Mouse (Mus musculus) ovary, postnatal 36 days (tissue): ENCODE data around the gene Rell1.

Experiments used
- DNase-seq: peaks from one replicate; pipeline ENCODE4 v3.0.0; 2022; ENCODE audit warnings: low spot score, mixed read lengths

Gene Rell1

DNA sequence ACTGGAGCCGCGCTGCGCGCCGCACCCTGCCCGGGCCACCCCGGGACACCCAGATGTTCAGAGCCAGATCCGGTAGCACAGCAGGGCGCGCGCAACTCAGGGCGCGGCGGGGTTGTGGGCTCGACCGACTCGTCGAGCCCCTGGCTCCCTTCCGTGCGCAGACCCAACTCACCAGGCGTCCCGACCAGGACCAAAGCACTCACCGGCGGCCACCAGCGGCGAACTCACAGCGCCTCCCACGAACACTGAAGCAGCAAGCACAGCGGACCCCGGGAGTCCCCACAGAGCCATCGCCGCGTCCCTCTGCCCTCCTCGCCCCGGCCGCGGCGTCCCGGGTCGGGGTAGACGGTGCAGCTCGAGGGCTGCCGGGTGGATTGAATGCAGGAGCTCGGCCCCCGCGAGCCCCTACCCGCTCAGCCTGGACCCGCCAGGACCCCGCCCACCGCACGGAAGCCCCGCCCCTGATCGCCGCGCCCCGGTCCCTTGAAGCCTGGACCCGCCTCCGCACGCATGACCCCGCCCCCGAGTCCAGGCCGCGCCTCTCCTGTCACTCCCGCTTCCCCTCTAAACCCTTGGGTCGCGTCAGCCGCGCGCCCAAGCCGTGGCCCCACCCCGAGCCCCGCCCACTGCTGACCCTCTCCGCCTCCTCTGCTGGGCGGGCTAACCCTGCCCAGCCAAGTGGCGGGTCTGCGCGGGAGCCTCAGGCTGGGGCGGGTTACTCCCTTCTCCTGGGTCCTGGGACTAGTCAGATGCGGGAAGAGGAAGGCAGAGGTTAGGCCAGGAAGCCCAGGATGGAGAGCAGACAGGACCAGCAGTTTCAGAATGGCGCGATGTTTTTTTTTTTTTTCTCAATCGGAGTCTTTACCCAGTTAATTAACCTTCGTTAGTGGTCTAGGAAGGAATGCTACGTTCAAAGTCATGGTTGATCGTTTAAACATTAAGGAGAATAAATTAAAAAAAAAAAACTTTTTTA, at the start of gene Rell1:
Gene Rell1, minus strand, starts transcription at position 455 of the 973 bp plus-strand sequence.
- DNase-seq: peak; percentile 100

DNA sequence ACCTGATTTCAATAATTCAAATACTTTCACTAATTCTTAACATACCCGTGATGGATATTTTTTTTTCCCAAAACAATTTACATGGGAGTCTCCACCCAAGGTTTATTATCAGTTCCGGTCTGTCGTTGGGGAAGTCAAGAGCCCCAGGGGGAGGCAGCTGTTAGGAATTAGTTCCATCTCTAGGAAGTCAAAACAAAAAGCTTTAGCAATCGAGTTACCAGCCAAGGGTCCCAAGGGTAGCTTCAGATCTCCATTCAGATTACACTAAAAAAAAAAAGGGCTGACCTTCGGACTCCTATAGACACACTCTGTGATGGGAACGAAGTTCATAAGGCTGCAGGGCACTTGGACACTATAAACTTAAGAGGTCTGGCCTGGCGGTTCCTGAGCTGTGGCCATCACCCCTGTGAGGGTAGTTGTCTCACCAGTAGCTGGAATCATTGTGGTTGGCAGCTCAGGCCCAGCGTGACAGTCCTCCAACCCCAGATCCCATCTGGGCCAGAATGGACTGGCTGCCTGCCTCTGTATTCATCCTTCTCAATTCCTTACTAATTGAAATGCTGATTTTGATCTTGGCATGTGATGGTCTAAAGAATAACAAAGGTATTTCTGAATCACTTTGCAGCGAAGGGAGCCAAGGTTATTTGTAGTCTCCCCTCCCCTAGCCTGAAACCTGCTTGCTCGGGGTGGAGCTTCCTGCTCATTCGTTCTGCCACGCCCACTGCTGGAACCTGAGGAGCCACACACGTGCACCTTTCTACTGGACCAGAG, 44.1 kb upstream of the Rell1 start:
- DNase-seq: no peak

DNA sequence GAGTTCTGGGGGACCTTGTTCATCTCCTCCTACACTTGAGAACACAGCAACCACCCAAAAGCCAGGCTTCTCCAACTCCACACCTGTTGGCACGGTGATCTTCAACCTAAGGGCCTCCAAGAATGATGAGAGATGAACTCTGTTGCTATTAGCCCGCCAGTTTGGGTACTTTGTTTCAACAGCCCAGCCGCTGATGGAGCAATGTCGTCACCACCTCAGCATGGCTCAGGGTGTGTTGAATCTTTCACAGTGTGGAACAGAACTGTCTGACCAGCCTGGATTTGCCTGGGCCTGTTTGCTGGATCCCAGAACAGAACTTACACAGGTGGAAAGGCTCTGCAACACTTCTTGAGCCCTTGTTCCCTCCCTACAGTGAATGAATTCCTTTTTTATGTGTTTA, 37.9 kb upstream of the Rell1 start:
- no peak for DNase-seq

DNA sequence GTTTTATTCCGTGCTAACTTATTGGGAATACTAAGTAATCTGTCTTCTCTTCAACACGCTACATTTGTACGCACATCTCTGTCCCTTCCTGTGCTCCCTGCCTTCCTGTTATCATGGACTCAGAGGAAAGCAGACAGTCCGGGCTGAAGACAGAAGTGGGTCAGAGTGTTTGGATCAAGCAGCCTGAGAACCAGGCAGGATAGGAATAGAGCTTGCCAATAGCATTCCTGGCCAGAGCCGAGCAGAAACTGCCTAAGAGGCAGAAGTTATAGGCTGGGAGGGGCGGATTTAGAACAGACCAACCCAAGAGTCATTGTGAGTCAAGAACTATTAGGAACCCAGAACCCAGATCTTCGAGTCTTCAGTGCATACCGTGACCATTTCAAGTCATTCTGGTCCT, 34.6 kb upstream of the Rell1 start:
- no peak for DNase-seq

DNA sequence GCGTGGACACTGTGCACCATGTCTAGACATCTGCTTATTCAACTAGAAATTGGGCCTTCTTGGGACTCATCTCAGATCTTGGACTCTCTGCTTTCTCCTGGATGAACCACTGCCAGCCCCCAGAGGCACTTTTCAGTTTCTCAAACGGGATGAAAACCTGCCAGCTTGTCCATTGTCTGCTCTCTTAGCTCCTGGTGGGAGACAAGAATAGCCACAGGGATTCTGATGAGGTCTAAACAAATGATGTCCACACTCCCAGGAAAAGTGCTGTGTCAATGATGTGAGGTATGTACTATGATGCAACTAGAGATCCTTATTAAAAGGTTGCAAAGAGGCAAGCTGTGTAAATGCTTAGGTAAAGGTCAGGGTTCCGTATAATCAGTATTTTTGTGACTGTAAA, 25.2 kb upstream of the Rell1 start:
- DNase-seq: no peak

DNA sequence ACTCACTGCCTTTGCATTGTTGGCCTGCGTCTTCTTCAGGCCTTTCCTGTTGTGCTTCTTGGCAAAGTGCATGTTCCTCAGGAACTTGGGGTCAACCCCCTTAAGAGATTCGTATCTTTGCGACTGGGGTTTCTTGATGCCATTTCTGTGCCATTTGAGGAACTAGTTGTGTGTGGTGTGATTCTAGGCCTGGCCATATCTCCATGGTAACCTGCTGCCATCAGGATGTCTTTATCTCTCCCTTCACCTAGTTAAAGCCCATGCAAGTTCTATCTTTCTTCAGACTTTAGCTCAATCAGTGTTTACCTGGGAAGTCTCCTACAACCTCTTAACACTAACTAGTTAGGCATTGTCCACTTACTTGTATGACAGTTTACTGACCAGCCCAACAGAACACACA, 22.0 kb upstream of the Rell1 start:
- no peak for DNase-seq

DNA sequence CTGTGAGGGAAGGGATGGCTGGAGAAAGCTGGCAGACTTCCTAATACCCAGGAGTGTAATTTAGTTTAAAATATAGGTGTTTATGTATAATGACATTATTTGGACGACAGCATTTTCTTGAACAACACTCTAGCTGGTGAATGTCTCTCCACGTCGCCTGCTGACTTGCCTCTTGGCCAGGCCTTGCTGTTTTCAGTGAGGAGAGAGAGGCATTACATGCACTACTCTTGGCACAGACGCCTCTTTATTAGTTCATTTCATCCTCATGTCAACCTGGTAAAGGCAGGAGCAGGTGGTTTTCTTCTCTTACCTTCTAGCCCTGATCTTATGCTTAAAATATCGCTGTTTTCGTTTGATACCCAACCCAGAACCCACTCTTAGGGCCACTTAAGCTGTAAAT, 17.6 kb upstream of the Rell1 start:
- DNase-seq: no peak

DNA sequence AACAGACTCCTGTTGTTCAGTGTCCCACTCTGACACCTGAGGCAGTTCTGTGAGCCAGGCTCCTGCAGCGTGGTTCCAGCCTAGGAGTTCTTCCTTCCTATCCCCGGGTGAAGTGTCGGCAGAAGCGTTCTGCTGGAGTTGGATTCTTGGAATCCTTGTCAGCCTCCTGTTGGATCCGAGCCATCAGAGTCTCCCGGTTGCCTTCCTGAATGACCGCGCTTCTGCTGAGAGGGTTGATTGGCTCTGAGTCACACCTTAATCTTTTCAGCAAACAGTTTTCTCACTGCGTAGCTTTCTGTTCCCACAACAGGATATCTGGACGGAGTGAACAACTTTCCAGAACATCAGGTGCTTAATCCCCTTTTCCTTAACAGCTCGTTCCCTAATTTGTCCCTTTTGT, 13.6 kb upstream of the Rell1 start:
- no peak for DNase-seq

DNA sequence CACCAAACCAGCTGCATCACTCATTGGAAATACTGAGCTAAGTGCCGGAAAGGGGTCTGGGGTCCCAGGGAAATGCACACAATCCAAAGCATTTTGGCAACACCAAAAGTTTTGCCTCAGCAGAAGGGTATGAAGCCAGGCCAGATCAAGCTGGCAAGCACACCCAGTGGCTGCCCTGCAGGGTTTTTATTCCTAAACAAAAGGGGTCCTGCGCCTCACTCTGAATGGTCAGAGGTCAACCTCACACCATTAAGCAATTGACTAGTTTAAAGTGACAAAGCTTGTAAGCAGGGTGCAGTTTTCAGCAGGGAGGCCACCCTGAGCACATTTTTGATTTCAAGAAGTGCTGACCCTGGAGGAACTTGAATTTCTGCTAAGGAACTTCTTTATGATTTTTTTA, 2.3 kb upstream of the Rell1 start:
- no peak for DNase-seq

DNA sequence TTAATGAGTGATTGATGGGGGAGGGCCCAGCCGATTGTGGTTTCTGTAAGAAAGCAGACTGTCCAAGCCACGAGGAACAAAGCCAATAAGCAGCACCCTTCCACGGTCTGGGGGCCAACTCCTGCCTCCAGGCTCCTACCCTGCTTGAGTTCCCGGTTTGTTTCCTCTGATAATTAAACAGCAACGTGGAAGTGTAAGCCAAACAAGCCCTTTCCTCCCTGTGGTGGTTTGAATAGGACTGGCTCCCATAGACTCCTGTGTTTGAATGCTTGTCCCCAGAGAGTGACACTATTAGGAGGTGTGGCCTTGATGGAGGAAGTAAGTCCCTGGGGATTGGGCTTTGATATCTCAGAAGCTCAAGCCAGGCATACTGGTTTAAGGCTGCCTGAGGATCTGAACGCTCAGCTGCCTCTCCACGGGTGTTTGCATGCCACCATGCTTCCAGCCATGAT, 1.6 kb upstream of the Rell1 start:
- DNase-seq: no peak

DNA sequence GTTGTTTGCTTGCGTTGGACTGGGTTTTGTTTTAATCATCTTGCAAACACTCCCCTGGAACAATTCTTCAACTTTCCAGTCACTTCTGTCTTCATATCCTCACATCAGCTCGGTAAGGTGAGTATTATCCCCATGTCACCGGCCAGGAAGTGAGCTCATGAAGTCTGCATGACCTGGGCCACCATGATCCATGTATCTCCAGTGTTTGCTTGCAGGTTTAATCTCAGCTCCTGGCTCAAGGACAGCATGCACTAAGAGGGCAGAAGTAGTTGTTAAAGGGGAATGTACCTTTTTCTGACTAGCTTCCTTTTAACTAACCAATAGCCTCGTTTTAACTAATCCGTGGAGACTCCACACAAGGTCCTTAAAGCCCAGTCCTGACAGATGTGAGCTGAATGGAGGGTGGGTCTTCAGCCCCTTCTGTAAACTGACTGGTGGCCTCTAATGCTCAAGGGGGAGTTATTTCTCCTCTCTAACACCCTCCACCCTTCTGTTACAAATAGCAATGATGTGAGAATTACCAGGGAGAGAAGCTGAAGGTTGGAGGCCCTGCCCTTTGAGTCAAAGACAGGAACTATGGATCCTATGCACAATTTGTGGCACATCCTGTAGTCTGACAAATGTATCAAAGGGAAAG, 897 bp upstream of the Rell1 start:
- DNase-seq: no peak

DNA sequence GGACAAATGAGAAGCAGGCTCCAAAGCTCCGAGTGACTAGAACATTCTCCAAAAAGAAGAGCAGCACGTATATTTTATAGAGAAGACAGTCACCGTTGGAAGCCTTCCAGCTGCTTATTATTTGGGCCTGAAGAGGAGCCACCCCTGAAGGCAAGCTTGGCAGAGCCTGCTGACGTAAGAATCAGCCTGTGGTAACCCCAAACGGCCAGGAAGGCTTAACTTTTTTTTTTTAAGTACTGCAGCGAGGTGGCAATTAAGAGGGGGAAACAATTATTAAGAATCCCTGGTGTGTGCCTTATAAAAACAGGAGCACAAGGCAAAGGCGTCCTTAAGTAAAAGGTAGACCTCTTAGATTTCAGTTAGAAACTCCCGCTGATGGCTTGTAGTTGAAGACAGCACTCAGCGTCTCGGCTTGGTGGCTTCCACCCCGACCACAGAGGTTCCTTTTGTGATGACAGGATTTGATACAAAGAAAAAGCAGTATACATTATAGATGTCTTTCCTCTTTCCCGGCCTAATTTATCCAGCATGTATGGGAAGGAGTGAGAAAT, 1.0 kb downstream of the Rell1 start:
- no peak for DNase-seq

DNA sequence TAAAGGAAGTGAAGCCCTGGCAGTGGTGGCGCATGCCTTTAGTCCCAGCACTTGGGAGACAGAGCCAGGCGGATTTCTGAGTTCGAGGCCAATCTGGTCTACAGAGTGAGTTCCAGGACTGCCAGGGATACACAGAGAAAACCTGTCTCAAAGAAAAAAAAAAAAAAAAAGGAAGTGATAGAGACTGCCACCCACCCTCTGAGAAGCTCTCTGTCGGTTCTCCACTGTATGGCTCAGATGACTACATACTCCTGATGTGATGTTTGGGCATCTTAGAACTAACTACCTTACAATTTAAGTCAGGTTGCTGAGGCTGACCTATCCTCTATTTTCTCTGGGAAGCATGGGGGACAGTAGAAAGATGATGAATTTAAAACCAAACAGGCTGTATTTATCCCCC, 2.3 kb downstream of the Rell1 start:
- no peak for DNase-seq

DNA sequence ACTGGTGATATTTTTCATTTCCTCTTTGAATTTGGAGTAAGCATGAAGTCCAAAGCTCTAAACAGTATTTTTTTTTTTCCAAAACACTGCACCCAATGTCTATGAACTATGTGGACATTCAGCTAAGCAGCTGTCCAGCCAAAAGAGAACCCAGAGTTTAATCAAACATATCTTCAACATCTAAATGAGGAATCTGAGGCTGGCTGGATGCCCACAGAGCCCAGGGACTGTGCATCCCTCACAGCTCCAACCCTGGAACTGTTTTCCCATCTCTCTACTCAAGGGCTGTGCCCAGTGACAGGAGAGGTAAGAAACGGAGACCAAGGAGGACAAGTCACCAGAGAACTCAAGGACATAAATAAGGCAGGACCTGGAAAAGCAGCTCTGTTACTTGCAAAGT, 2.8 kb downstream of the Rell1 start:
- DNase-seq: no peak

DNA sequence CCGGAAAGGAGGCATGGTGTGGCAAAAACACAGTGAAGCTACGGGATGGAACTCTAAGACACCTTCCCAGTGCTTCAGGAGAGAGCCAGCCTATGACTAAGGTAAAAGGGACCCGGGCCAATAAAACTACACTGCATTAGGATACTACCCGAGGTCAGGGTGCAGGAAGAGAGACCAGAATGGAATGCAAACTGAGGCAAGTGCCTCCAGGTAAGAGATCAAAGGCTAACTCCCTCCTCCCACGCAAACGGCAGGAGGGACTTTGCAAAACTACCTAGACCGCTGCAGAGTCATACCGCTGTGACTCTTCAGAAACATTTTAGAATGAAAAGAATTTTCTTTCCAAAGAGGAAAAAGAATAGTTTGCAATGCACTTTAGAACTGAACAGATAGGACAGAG, 4.1 kb downstream of the Rell1 start:
- no peak for DNase-seq

DNA sequence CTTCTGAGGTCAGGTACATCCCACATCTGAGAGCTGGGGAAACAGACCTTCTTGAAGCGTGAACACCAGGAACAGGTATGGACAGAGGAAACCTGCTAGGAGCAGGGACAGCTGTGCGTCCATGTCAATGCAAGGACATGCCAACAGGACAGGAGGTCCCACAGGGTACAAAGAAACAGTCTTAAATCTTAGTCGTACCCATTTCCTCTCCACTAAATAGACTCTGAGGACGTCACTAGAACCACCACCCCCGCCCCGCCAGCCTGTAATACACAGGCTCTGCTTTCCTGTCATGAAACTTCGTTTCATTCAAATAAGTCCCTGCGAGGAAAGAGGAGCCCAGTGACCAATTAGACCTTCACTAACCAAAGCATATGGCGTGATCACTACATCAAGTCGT, 7.0 kb downstream of the Rell1 start:
- DNase-seq: no peak

DNA sequence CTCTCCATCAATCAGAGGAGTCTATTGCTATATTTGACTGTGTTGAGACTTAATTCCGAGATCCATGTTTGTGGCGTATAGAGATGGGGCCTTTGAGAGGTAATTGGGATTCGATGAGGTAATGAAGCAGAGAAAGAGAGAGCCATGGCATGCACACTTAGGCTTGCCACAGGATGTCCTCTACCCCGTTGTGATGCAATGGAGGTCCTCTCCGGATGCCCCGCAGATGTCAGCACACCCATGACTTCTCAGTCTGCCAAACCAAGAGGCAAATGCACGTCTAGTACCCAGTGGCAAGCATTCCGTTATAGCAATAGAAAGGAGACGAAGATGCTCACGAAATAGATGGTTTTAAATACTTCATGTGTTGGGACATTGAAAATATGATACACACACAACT, 8.1 kb downstream of the Rell1 start:
- no peak for DNase-seq

DNA sequence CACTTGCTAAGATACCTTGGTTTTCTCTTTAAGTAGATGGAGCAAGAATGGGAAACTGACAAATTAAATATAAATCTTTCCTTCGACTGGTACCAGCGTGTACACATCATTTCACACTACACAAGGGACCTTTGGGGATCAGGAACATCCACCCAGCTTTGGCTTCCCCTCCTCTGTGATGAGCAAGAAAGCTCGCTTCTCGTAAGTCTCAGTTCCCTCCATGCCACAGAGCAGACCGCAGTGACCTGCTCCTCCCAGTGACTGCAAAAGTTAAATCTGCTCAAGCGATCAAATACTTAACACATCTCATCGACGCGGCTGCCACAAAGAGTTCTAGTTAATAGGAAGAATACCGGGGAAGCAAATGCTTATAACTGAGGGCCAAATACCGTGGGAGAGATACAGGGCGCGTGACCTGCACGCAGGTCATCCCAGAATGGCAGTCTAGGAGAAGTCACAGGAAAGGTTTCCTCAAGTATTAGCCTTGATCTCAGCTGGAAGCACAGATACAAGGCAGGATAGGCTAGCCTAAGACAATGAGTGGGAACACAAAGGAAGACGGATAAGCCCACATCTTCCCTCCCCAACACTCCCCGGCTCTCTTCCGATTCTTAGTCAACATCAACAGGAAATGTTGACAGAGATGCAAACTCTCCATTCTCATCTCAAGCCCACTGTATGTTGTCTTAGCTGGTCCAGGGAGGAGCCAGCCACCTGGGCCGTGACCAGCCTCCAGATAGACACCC, 9.6 kb downstream of the Rell1 start:
- DNase-seq: no peak

DNA sequence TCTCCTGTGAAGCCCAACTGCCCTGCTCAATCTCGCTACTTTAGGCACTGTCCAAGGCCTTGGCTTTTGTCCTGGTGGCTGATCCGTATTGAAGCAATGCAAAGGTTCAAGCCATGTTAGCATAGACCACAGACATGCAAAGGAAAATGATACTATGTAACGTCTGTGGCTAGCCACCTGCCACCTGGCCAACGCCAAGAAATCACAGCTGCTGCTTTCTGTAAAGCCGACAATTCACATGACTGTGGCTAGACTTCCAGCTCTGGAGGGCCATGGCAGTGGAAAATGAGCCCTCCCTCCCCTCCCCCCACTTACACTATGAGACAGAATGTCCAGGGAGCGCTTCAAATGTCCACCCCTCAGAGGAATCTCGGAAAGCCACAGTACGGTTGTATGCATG, 11.1 kb downstream of the Rell1 start:
- DNase-seq: no peak

DNA sequence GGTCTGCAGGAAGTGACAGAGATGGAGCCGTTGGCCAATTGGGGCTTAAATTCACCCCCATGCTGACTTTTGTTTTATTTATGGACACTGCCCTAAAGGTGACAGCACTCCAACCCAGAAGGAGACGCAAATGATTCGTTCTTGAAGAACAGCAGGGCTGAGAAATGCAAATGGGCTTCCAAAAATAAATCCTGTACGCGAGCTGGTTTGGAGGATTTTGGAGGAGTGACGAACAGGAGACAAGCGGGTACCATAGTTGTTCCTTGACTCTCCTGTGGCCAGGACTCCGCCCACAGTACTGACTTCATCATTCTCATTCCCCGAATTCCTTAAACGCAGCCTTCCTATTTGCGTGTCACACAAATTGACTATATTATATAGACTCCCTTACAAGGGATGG, 12.3 kb downstream of the Rell1 start:
- DNase-seq: no peak

DNA sequence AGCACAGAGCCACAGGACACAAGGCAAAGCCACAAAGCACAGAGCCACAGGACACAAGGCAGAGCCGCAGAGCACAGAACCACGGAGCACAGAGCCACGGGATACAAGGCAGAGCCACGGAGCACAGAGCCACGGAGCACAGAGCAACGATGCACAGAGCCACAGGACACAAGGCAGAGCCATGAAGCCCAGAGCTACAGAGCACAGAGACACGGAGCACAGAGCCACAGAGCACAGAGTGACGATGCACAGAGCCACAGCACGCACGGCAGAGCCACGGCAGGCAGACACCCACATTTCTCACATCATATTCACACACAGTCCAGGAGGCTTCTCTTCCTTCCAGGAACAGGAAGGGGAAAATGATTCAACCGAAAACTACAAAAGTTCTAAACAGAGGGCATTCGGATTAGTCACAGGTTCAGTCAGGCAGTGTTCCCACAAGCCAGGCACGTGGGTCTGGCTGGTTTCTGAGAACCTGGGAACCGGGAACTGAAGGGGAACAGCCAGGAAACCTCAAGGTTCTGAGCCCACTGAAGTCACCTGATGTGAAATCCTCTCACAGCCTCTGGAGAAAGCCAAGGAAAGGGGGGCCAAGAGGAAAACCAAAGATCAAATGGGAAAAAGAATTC, 15.2 kb downstream of the Rell1 start:
- no peak for DNase-seq
